Mouse (Mus musculus) urinary bladder, adult 18-20 months (tissue): ENCODE data around the gene Crtap.

ENCODE experiments used
- DNase-seq, 2 experiments: peaks; one replicate each; pipeline ENCODE4 v3.0.0; 2022; ENCODE audit warnings: low spot score in 2 of 2, mixed read lengths in 2 of 2

The Crtap gene

DNA sequence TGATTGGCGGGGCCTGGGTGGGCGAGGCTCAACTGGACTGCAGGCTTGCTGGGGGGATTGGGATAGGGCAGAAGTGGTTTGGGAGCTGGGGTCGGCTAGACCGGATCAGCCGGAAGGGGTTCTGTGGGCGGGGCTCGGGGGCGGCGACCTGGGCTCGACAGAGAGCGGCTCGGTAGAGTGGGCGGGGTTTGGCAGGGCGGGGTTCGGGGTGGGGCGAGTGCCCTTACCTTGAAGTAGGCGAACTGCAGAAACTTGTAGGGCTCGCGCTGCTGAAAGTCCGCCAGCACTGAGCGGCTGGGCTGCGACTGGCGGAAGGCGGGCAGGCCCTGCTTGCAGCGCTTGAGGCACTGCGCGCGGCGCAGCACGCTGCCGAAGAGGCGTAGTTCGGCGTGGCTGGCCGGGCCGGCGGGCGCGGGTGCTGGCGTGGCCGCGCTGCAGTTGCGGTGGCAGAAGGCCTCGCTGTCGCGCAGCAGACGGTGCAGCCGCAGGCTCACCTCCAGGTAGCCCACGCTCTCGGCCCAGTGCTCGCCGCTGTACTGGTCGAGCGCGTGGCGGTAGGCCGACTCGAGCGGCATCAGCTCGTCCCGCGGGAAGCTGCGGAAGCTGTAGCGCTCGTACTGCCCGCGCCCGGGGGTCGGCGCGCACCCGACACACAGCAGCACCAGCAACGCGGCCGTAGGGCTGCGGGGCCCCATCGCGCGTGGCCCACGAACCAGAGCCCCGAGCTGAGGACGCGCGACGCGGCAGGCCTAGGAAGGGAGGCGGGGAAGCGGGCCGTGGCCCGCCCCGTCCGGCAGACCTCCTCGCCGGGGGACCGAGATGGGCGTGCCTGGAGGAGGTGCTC is at the start of gene Crtap:
TSS of gene Crtap (minus strand) at position 771 of the 844 bp plus-strand sequence.
- peak; percentile 63 to 66 for DNase-seq

DNA sequence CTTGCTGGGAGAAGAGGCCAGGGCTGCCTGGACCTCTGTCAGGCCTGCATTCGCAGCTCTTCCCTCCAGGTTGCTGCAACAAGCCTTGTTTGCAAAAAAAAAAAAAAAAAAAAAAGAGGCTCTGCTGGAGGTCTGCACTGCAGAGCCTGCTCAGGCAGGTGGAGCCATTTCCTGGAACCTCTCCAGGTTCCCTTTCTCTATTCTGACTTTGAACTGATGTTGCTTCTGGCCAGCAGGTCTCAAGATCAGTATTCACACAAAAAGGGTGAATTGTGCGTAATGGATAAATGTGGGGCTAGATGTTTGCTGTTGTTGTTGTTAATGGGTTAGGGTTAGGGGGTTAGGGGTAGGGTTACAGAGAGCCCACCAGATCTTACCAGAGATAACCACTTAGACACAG is 45.2 kb upstream of the Crtap start:
- DNase-seq, result no peak

DNA sequence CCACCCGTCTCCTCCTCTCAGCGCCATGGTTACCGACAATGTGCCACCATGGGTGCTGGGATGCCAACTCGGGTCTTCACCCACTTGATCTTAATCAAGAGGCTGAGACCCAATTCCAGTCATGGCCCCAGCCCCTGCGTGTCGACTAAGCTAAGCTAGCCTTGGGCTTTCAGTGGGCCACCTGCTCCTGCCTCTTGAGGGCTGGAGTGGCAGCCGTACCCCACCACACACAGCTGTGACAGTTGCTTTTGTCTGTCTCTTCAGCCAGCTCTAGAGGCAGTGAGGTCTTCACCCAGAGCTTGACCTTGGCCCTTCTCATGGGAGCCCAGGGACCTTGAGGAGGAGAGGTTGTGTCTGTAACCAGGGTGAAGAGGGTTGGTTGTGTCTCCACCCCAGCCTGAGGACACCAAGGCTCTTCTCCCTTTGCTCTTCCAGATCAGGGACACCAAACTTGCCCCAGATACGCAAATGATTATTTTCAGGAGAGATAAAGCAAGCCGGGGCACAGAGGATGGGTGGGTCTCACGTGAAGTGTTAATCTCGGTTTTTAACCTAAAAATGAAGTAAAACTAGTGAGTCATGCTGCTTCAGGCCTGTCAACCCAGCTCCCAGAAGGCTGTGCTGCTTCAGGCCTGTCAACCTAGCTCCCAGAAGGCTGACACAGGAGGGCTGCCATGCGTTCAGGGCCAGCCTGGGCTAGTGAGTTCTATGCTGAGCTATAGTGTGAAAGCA is 37.8 kb upstream of the Crtap start:
- DNase-seq, result no peak

DNA sequence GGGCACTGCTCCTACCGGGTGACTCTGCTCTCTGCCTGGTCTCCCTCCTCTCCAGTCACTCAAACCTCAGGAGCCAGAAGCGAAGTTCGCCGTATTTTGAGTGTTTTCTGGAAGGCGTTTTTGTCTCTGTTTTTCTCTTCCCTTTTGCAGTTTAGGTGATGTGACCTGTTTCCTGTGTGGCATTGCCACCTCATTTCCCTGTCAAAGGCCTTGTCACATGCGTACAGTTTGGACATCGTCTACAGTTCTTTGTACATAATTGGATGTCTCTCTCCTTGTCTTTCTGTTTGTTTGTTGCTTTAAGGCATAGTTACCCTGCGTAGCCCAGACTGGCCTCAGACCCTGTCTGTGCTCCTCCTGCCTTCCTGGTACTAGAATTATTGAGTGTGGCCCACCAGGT is 37.0 kb upstream of the Crtap start:
- no peak for DNase-seq

DNA sequence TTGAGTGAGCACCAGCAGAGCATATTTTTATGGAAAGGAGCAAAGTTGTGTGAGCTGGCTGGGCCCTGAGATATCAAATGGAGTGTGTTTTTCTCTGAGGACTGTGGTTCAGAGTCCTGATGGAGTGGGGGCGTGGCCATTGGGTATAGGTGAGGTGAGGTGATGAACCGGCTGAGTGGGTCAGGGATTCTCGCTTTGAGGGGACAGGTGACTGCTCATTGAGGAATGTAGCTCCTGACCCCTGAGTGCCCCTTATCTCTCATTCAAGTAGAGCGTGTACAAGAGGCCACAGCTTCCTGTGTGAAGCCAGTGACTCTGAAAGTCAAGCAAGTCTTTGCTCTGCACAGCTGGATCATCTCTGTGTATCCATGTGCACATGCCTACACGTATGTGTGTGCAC is 35.7 kb upstream of the Crtap start:
- DNase-seq, result no peak

DNA sequence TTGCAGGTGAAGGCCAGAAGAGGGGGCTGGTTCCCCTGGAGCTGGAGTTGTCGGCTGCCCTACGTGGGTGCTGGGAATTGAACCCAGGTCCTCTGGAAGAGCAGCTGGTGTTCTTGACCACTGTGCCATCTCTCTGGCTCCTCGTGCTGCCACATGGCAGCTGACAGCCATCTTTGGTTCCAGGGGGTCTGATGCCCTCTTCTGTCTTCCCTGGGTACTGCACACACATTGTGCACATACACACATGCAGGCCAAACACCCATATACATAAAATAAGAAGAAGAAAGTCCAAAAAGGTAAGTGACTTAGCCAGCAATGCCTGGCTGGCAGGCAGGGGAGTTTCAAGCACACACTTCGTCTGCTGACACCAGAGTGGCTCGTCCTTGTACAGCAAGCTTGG is 35.1 kb upstream of the Crtap start:
- DNase-seq, result no peak

DNA sequence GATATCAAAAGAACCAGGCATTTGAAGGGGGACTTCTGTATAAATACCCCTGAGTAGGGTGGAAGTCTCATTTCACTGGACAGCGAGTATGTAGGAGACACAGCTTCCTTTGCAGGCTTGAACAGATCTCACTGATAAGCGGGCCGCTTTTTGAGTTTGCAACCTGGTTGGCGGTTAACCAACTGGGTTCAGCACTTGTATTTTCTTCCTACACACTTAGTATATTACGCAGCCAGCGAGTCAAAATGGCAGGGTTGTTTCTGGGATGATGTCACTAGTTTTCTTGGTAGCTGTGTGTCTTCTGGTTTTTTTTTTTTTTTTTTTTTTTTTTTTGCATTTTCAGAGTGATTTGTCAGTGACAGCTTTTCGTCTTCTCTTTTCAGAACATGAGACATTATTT is 31.3 kb upstream of the Crtap start:
- DNase-seq, result no peak

DNA sequence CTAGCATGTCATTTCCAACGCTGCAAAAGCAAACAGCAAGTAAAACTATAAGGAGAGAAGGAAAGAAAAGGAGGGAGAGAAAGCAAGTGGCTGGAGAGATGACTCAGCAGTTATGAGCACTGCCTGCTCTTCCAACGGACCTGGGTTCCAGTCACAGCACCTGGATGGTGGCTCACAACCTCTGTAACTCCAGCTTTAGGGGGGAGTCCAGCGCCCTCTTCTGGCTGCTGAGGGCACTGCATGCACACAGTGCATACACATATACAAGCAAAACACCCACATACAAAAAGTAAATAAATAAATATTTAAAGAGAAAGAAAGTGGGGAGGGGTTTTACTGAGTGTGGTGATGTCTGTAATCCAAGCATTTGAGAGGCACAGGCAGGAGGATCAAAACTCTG is 30.6 kb upstream of the Crtap start:
- DNase-seq, result no peak

DNA sequence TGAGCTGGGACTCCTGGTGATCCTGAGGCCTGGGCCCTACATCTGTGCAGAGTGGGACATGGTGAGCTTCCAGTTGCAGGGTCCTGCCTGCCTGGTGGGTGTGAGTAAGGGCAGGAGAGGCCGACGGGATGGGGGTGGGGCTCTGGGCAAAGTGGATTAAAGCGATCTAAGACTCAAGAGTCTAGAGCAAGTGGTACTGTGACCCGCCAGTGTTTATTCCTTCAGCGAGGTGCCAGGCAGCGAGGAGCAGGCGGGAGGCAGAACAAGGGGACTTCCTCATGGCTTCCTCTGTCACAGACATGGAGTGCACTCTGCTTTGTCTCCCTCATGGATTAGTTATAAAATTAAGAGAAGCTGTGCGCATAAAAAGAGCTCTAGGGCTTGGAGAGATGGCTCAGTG is 30.0 kb upstream of the Crtap start:
- no peak for DNase-seq

DNA sequence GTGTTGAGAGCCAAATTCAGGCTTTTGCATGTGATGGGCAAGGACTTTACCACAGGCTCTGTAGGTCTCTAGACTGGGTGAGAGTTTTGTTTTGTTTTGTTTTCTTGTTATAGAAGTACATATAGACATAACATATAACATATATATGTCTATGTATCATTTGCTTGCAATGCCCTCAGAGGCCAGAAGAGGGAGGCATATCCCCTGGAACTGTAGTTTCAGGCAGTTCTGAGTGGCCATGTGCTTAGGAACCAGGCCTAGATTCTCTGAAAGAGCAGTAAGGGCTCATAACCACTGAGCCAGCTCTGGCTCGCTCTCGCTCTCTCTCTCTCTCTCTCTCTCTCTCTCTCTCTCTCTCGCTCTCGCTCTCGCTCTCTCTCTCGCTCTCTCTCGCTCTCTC is 27.7 kb upstream of the Crtap start:
- DNase-seq, result peak in 1 of 2 experiments; percentile 33

DNA sequence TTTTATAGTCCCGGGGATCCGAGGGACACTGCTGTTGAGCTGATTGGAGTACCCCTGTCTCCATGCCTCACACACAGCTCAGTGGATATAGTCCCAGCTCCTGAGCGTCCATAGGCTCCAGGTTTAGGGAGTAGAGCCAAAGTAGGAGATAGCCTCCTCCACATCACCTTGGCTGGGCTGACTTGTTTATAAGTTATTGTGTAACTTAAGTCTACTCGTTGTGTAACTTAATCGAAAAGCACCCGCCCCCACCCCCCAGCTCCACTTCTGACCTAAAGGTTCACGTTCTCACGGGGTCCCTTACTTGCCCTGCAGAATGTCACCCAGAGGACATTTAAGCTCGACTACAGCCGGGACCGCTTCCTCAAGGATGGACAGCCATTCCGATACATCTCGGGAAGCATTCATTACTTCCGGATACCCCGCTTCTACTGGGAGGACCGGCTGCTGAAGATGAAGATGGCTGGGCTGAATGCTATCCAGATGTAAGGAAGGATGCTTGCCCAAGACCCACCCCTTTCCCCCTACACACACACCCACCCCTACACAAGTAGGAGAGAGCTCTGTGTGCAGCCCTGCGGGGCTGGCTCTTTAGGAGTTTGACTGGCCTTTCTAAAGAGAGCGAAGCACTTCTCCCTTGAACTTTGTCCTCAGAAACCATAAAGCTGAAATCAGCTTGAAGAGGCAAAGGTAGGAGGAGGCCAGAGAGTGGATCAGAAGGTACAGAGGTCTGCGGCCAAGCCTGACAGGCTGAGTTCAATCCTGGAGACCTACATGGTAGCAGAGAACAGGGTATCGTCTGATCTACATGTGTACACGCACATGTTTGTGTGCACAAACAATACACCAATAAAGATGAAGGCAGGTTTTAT is 26.4 kb upstream of the Crtap start:
- no peak for DNase-seq

DNA sequence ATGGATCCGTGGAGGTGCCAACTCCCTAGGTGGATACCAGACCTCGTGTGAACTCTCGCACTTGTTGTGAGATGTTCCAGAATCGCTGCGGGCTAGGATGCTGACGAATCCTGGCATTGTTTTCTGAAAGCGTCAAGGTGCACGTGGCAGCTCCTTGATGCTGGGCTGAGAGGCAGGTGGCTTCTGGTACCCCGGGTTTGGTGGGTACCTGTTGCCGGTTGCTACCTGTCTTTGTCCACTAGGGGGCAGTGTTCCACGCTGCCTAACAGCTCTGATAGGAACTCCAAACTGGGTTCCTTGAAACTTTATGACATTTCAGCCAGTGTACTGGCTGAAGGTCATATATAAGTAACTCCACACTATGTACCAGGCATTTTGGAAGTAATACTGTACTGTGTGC is 25.2 kb upstream of the Crtap start:
- DNase-seq, result peak in 1 of 2 experiments; percentile 39

DNA sequence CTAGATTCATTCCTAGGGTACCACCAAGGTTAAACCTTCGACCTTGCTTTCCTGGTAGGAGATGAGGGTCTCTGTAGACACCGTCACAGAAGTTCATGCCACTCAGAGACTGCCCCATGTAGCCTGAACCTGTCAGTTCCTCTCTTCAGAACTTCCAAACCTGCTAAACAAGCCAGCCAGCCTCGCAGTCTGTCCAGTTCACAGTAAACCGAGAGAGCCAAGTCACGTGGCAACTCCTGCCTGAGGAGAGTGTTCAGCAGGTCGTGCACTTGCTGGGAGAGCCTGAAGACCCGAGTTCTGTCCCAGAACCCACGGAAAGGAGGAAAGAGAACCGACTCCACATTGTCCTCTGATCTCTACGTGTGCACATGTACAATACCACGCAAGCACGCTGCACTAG is 23.4 kb upstream of the Crtap start:
- DNase-seq, result peak; percentile 23 to 72

DNA sequence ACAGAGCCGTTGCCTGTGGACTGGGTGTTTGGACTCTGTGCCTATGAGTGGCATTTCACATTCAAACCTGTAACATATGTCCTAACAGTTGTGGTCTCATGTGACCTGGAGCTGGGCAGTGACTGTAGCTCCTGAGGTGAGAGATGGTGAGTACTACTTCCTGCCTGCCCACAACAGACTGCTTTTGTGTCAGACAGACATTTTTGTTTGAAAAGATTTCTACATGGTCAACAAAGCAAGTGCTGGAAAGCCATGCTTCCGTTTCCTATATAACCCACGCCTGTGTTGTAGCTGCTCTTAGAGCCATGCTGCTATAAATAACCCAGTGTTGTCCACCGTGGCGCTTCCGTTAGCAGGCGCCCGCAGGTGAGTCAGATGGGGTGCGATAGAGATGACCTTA is 21.9 kb upstream of the Crtap start:
- DNase-seq, result no peak

DNA sequence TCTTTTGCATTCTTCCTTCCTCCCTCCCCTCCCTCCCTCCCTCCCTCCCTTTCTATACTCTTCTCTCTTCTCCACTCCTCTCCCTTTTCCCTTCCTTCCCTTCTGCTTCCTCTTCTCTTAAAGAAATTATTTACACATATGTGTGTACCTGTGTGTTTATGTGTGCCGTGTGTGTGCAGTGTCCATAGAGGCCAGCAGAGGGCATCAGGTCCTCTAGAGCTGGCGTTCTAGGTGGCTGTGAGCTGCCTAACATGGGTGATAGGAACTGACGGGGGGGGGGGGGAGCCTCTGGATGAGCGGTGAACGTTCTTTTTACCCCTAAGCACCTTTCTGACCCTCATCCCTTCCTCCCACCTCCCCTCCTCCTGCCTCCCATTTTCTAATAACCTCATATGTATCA is 20.8 kb upstream of the Crtap start:
- DNase-seq, result no peak

DNA sequence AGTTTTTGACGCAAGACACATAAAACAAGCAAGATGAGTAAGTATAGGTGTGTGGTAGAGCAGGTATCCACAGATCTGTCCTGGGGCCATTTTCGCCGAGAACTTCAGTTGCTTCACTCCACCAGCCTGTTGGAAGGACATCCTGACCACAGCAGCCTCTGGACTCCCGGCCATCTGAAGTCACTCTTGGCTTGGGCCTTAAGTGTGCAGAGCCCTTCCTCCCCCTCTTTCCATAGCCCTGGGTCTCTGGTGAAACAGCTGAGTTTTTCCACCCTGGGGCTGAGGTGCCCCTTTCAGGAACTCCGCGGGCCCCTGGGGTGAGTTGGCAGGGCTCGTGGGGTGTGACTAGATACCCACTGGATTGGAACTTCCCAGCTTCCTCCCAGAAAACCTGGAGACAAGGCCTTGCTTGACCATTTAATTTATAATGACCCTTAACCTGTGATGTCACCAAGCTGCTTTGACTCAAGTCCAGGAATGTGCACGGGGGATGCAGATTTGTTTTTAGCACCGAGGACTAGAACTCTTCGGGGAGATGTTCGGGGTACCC is 19.9 kb upstream of the Crtap start:
- no peak for DNase-seq

DNA sequence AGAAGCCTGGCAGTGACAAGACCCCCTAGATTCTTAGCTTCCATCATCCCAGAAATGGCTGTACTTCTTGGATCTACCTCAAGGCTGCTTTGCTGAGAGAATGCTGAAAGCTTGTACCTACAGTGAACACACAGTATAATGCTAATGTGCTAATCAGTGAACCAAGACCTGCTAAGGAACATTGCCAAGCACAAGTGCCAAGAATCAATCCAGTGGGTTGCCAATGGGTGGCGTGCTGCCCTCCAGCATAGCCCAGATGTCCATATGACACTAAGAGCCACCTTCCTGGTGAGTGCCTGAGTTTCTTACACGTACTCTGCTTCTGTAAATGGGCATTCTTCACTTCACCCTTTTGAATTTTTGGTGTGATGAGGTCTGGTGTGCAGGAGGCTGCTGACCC is 17.2 kb upstream of the Crtap start:
- DNase-seq, result no peak

DNA sequence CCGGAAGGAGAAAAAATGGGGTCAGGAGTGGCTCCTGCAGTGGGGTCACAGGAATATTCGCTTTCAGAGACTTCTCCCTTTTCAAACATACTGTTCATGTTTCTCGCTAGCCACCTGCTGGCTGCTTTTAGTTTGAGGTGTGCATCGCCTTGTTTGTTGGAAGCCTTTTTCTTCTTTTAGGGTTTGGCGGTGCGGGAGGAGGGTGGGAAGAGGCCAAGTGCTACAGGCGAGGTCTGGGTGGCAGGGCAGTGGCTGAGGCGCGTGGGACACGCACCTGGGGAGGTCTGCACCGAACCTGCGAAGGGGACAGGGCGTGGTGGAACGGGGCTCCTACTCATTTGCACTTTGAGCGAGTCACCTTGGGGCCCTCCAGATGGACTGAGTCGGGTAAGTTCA is 11.2 kb upstream of the Crtap start:
- DNase-seq, result no peak

DNA sequence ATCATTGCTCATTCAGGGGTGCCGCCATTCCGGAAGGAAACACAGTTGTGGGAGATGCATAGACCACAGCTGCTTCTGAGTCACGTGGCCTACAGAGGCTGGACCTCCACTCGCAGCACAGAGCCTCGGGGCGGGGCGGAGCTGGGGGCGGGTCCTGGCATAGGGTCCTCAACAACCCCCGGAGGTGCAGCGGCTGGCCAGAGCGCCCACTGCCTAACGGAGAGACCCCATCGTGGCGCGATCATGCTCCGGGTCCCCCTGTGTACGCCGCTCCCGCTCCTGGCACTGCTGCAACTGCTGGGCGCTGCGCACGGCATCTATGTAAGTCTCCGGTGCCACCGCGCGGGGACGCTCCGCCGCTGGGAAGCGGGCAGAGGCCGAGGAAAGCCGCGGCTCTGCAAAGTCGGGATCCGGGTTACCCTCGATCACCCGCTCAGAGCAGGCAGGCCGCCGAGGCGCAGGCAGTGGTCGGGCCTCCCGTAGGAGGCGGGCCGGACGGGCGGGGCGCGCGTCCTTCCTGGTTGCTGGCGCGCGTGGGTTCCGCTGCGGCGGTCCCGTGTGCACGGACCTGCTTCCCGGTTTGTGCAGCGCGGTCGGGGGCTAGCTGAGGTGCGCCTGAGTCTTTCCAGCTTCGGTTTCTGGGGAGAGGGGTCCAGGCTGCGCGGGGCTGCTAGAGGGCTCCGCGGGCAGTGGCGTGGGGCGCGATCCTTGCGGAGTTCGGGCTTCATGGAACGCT is 10.6 kb upstream of the Crtap start, which contains the start of the genes Glb1 and Tmppe:
TSS of gene Glb1 (plus strand) at position 128 of the 736 bp plus-strand sequence.
TSS of gene Tmppe (plus strand) at position 157 of the 736 bp plus-strand sequence.
- peak; percentile 71 to 74 for DNase-seq

DNA sequence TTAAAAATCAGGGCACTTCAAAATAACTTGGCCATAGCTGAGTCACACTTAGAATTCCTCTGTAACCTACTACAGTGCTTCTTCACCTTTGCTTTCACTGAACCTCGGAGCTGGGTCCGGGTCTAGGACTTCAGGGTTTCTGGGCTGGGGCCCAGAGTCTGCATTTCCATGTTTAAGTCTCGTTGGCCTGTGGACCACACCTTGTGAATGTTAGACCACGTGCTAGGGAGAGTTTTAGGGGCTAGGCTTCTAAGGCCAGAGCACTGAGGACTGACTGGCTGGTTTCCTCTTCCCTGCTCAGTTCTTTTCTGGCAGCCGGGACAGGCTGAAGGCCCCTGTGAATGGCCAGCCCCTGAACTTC is 10.1 kb upstream of the Crtap start:
- peak in 1 of 2 experiments; percentile 15 for DNase-seq

DNA sequence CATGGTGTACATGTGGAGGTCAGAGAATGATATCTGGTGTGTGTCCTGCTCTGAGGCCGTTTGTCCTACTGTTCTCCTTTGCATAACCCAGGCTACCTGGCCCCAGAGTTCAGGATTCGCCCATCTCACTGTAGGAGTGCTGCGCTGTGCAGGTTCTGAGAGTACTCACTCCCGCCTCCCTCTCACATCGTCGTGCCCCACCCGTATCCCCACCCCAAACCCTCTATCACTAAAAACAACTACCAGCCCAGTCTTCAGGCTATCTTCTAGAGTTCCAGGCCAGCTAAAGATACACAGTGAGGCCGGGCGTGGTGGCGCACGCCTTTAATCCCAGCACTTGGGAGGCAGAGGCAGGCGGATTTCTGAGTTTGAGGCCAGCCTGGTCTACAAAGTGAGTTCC is 9.2 kb upstream of the Crtap start:
- no peak for DNase-seq
